Comparison of ENCODE assay signal across 8 mouse cellular contexts in the genomic region with DNA sequence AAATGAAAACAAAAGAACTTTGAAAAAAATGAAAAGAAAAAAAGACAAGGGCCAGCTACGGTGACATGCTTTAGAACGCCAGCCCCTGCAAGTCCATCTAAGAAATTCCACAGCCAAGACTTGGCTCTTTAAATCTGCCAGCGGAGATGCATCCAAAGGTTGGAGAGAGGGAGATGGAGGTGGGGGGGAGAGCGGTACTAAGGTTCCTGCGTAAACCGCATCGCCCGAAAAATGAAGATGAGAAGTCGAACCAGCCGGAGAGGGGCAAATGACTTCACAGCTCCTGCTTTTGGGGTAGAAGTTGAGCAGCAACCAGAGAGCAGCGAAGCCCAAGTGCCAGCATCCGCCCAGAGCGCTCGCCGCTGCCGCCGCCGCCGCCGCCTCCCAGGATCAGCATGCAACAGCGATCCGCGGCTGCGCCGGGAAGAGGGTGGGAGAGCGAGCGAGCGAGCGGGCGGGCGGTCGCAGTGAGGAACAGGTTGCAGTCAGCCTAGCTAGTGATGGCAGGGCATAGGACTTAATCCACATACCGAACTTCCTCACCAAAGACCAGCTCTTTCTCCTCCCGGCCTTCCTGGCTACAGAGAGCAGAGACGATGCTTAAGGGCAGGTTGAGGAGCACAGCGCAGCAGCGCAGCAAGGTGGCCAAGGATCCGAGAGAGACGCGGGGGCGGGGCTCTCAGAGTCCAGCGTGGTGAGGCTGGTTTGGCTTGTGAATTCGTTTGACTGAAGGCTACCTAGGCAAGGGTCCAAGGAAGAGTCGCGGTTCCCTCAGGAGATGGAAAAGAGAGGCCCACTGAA.
DNase-seq lines count a peak whose midpoint lies in the region; ATAC-seq and TF ChIP-seq lines count a peak whose summit lies in the region.

No protein-coding gene starts in this region.

- H3K27me3 ChIP-seq in kidney, embryonic 15.5 days: peaks cover 85% of the 10 kb centered on the region
- H3K27me3 ChIP-seq in embryonic facial prominence, embryonic 11.5 days (ENCODE audit: control insufficient read depth, insufficient read depth, low read length): peaks cover 38% of the 10 kb centered on the region
- H3K27me3 ChIP-seq in hindbrain, embryonic 15.5 days: peaks cover 10% of the 10 kb centered on the region
- H3K27me3 ChIP-seq in liver, embryonic 14.5 days (ENCODE audit: control insufficient read depth, insufficient read depth, low read length): peaks cover 48% of the 10 kb centered on the region

- H3K4me2 ChIP-seq in kidney, embryonic 15.5 days: peak overlapping the region; percentile 63
- H3K4me2 ChIP-seq in embryonic facial prominence, embryonic 11.5 days (ENCODE audit: low read depth, low read length): peak overlapping the region; percentile 71
- H3K4me2 ChIP-seq in hindbrain, embryonic 15.5 days: peak overlapping the region; percentile 61
- H3K4me2 ChIP-seq in liver, embryonic 14.5 days (ENCODE audit: low read depth): peak overlapping the region; percentile 20

- no peak for TF ChIP-seq POLR2A in bone marrow, adult 2 months (IDR thresholded peaks at IDR 0.05; ENCODE audit: borderline replicate concordance, control insufficient read depth, low read depth, low read length)

- peak; percentile 71; the same call in 1 of the 2 replicates for ATAC-seq in kidney, embryonic 15.5 days (replicated peaks; ENCODE audit: low FRiP score)
- ATAC-seq in embryonic facial prominence, embryonic 11.5 days (replicated peaks; ENCODE audit: insufficient number of reproducible peaks, low FRiP score, low TSS enrichment, low read depth): no peak
- ATAC-seq in hindbrain, embryonic 15.5 days (ENCODE audit: low FRiP score, low read depth): peak; percentile 55
- ATAC-seq in liver, embryonic 14.5 days (ENCODE audit: insufficient read depth): no peak

- WGBS in kidney, embryonic 15.5 days: under 1% methylated on average over 45 of the region's 45 CpGs
- WGBS in bone marrow, adult 2 months: 2% methylated on average over 45 of the region's 45 CpGs
- WGBS in embryonic facial prominence, embryonic 11.5 days: under 1% methylated on average over 45 of the region's 45 CpGs
- under 1% methylated on average over 45 of the region's 45 CpGs for WGBS in hindbrain, embryonic 15.5 days
- WGBS in liver, embryonic 14.5 days (ENCODE audit: insufficient replicate concordance): 2% methylated on average over 45 of the region's 45 CpGs

- peak overlapping the region; percentile 37 for H3K4me3 ChIP-seq in kidney, embryonic 15.5 days (replicated peaks)
- peak overlapping the region; percentile 43 for H3K4me3 ChIP-seq in bone marrow, adult 2 months (replicated peaks; ENCODE audit: control insufficient read depth, low read depth, low read length)
- peak overlapping the region; percentile 35 for H3K4me3 ChIP-seq in embryonic facial prominence, embryonic 11.5 days (ENCODE audit: low read depth, low read length)
- peak overlapping the region; percentile 60 for H3K4me3 ChIP-seq in hindbrain, embryonic 15.5 days
- H3K4me3 ChIP-seq in liver, embryonic 14.5 days (ENCODE audit: insufficient read depth in 1 of 2, low read depth in 2 of 2, low read length in 2 of 2): 0 out of 4 replicates have a peak overlapping the region, but pooled peaks have one; percentile 1 to 12

- TF ChIP-seq EP300 in liver, embryonic 14.5 days (IDR thresholded peaks at IDR 0.05; ENCODE audit: low read depth): no peak

- H3K9ac ChIP-seq in kidney, embryonic 15.5 days: no peak overlapping the region
- peak overlapping the region; percentile 28 for H3K9ac ChIP-seq in embryonic facial prominence, embryonic 11.5 days (replicated peaks; ENCODE audit: low read length)
- peak overlapping the region; percentile 63 for H3K9ac ChIP-seq in hindbrain, embryonic 15.5 days
- H3K9ac ChIP-seq in liver, embryonic 14.5 days (replicated peaks): no peak overlapping the region

- DNase-seq in kidney, adult 9 months: no peak
- DNase-seq in embryonic facial prominence, embryonic 11.5 days (ENCODE audit: low spot score): peak; percentile 68
- DNase-seq in liver, embryonic 14.5 days (ENCODE audit: low read depth in 3 of 3, low spot score in 3 of 3): no peak
- peak; percentile 63 to 74 for DNase-seq in right cerebral cortex, adult 2 months (ENCODE audit: low spot score in 2 of 2)
- DNase-seq in urinary bladder, postnatal 25 days (ENCODE audit: low spot score): no peak

- H3K9me3 ChIP-seq in kidney, embryonic 15.5 days (replicated peaks): no peaks in the 10 kb centered on the region
- no peaks in the 10 kb centered on the region for H3K9me3 ChIP-seq in embryonic facial prominence, embryonic 11.5 days (replicated peaks; ENCODE audit: control insufficient read depth, low read length)
- no peaks in the 10 kb centered on the region for H3K9me3 ChIP-seq in hindbrain, embryonic 15.5 days
- no peaks in the 10 kb centered on the region for H3K9me3 ChIP-seq in liver, embryonic 14.5 days (ENCODE audit: control insufficient read depth, low read length)

- no peaks in the 10 kb centered on the region for H3K36me3 ChIP-seq in kidney, embryonic 15.5 days
- no peaks in the 10 kb centered on the region for H3K36me3 ChIP-seq in embryonic facial prominence, embryonic 11.5 days (replicated peaks; ENCODE audit: control insufficient read depth, insufficient read depth, low read depth, low read length)
- H3K36me3 ChIP-seq in hindbrain, embryonic 15.5 days: no peaks in the 10 kb centered on the region
- H3K36me3 ChIP-seq in liver, embryonic 14.5 days (replicated peaks; ENCODE audit: control insufficient read depth, insufficient read depth, low read depth): no peaks in the 10 kb centered on the region

- no peak for TF ChIP-seq CTCF in bone marrow, adult 2 months (IDR thresholded peaks at IDR 0.05; ENCODE audit: control insufficient read depth, insufficient read depth, low read length)
- no peak for TF ChIP-seq CTCF in liver, embryonic 14.5 days (IDR thresholded peaks at IDR 0.05; ENCODE audit: low read depth)

- H3K4me1 ChIP-seq in kidney, embryonic 15.5 days: peaks cover 20% of the 10 kb centered on the region
- 0 out of 2 replicates have a peak, but pooled peaks cover 1% of the 10 kb centered on the region for H3K4me1 ChIP-seq in bone marrow, adult 2 months (ENCODE audit: control insufficient read depth, insufficient read depth, low read length)
- H3K4me1 ChIP-seq in embryonic facial prominence, embryonic 11.5 days (ENCODE audit: control insufficient read depth, insufficient read depth, low read length): no peaks in the 10 kb centered on the region
- H3K4me1 ChIP-seq in hindbrain, embryonic 15.5 days (replicated peaks): peaks cover 37% of the 10 kb centered on the region
- H3K4me1 ChIP-seq in liver, embryonic 14.5 days (replicated peaks; ENCODE audit: control insufficient read depth in 2 of 2, insufficient read depth in 2 of 2, low read length in 1 of 2): no peaks in the 10 kb centered on the region

- H3K27ac ChIP-seq in kidney, embryonic 15.5 days: no peak overlapping the region
- H3K27ac ChIP-seq in bone marrow, adult 2 months (ENCODE audit: control insufficient read depth, insufficient read depth, low read depth, low read length, poor library complexity): no peak overlapping the region
- no peak overlapping the region for H3K27ac ChIP-seq in embryonic facial prominence, embryonic 11.5 days (replicated peaks; ENCODE audit: low read depth, low read length)
- H3K27ac ChIP-seq in hindbrain, embryonic 15.5 days (replicated peaks): peak overlapping the region; percentile 68
- no peak overlapping the region for H3K27ac ChIP-seq in liver, embryonic 14.5 days

Comparison
In these comparisons a context has a peak if more than half of its experiments do, and no peak if none do; other contexts are left out.
1. ATAC-seq: peak in kidney, embryonic 15.5 days (single experiment) and hindbrain, embryonic 15.5 days (single experiment); none in embryonic facial prominence, embryonic 11.5 days (single experiment) and liver, embryonic 14.5 days (single experiment).
2. H3K4me2 ChIP-seq: peak in every context shown above with its lines; median percentile 71 in embryonic facial prominence, embryonic 11.5 days; 63 in kidney, embryonic 15.5 days; 61 in hindbrain, embryonic 15.5 days; 20 in liver, embryonic 14.5 days.
3. H3K4me3 ChIP-seq: peak in every context shown above with its lines; median percentile 60 in hindbrain, embryonic 15.5 days; 43 in bone marrow, adult 2 months; 37 in kidney, embryonic 15.5 days; 35 in embryonic facial prominence, embryonic 11.5 days; 6 in liver, embryonic 14.5 days.
4. H3K9ac ChIP-seq: peak in embryonic facial prominence, embryonic 11.5 days (single experiment) and hindbrain, embryonic 15.5 days (single experiment); none in kidney, embryonic 15.5 days (single experiment) and liver, embryonic 14.5 days (single experiment).
5. DNase-seq: peak in embryonic facial prominence, embryonic 11.5 days (single experiment) and right cerebral cortex, adult 2 months (2 of 2); none in kidney, adult 9 months (single experiment), liver, embryonic 14.5 days (0 of 3) and urinary bladder, postnatal 25 days (single experiment).